Mouse (Mus musculus): ENCODE measurements around the gene Prune1.

GRCm38 (mm10) chr3:95292899-95293298 is 11.0 kb upstream of the Prune1 start:
- no peak for TF ChIP-seq CTCF (IDR thresholded peaks at IDR 0.05; ENCODE audit: borderline replicate concordance, insufficient read depth, low read depth, low read length)
- no peak for TF ChIP-seq POLR2A (IDR thresholded peaks at IDR 0.05; ENCODE audit: borderline replicate concordance, insufficient read depth, low read length)

Data from cerebellum, adult 2 months (tissue).